Mouse (Mus musculus) embryonic facial prominence, embryonic 15.5 days (tissue): ENCODE measurements at regions not wholly inside any gene's neighbourhood (a gene's known extent, or its start where the extent isn't known, plus 50 kb on each side); places are given as distances from the start of the nearest gene placed in this dataset.

Experiments
- ATAC-seq: fragments of 200-750 bp; cut with Nextera tagmentation; 2 replicates; pipeline ENCODE4 v1.8.0; 2017; ENCODE audit warnings: low read depth, moderate TSS enrichment; ENCODE audit not compliant: insufficient number of reproducible peaks, low FRiP score, low TSS enrichment
- H3K27ac ChIP-seq: fragments of 300-500 bp; sonication (generic); replicated peaks from 2 replicates; pipeline ENCODE4 v1.5.1; 2015; ENCODE audit warnings: mild to moderate bottlenecking, inconsistent platforms
- H3K27me3 ChIP-seq: fragments of 300-500 bp; sonication (generic); 2 replicates; pipeline ENCODE4 v1.6.1; 2015; ENCODE audit warnings: inconsistent platforms
- H3K36me3 ChIP-seq: fragments of 300-500 bp; sonication (generic); 2 replicates; pipeline ENCODE4 v1.6.1; 2015; ENCODE audit warnings: mild to moderate bottlenecking, inconsistent platforms
- H3K4me1 ChIP-seq: fragments of 300-500 bp; sonication (generic); 2 replicates; pipeline ENCODE4 v1.6.1; 2015; ENCODE audit warnings: inconsistent platforms
- H3K4me2 ChIP-seq: fragments of 300-500 bp; sonication (generic); replicated peaks from 2 replicates; pipeline ENCODE4 v1.6.1; 2015; ENCODE audit warnings: mild to moderate bottlenecking, inconsistent platforms
- H3K4me3 ChIP-seq: fragments of 300-500 bp; sonication (generic); replicated peaks from 2 replicates; pipeline ENCODE4 v1.5.1; 2015; ENCODE audit warnings: mild to moderate bottlenecking, inconsistent platforms
- H3K9ac ChIP-seq: fragments of 300-500 bp; sonication (generic); 2 replicates; pipeline ENCODE4 v1.6.1; 2015; ENCODE audit warnings: inconsistent platforms
- H3K9me3 ChIP-seq: fragments of 300-500 bp; sonication (generic); replicated peaks from 2 replicates; pipeline ENCODE4 v1.6.1; 2016; ENCODE audit warnings: inconsistent platforms
- WGBS: fragments of 180-500 bp; shearing (Covaris S2); methylation state at CpG from one replicate; pipeline ENCODE4 v1.1.7; 2015; 5-methylcytosine and 5-hydroxymethylcytosine counted together

DNA sequence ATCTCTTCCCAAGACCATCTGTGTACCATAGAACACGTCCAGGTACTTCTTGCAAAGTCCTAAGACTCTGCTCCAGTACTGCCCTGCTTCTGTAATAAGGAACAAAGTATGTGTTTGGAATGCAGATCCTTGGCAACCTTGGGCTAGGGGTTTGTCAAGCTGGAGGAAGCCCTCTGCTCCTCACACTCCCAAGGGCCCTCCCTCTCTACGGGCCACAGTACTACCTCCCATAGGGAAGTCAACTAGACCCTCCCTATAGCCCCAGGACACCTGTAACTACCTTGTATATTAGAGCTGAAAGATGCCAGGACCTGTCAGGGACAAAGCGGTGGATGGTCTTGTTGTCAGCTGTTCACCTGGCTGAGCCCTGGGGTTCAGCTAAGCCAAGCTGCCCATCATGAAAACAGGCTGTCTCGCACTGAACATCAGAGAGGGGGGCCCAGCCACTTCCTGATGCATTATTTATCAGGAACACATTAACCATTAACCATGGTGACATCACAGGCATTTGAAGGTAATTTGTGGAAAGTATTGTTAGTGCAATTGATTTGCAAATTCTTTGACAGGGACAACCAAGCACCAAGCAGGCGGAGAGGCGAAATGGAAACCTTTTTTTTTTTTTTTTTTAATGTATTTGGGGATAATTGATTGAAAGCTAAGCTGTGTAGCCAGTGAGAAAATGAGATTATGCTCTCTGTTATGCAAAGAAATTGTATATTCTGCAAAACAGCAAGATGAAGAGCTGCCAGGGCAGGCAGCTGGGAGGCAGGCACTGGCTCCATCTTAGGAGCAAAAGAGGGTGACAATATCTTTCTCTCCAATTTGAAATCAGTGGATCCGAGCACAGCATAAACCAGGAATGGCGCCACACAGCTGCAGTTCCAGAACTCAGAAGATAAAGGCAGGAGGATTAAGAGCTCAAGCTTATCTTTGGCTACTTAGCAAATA, 110.5 kb upstream of the Hs6st1 start:
- WGBS, result 59% methylated on average over 8 of the region's 8 CpGs
- no peak for ATAC-seq
- Histone ChIP-seq H3K27me3 (no peaks in the 10 kb centered on the region), H3K4me1 (peaks cover 5% of the 10 kb centered on the region; the same call in 1 of the 2 replicates), H3K4me3 (no peak overlapping the region), H3K27ac (no peak overlapping the region), H3K36me3 (no peaks in the 10 kb centered on the region), H3K9ac (no peak overlapping the region), H3K4me2 (no peak overlapping the region), H3K9me3 (no peaks in the 10 kb centered on the region)

DNA sequence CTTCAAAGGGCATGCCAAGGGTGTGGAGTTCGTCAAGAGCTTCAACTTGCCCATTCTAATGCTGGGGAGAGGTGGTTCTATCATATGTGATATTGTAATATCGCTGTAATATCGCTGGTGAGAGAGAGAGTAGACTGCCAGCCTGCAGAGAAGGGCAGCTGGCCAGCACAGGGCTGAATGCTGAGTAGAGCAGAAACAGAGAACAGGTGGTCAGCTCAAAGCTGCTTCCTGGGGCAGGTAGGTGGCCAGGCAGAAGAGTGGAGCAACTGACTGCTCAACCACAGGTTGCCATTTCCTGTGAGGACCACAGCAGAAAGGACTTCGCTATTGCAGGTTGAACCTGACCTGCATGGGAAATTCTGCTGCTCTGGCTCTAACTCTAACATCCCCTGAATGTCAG, 108.5 kb upstream of the Hs6st1 start:
- 83% methylated on average over 4 of the region's 4 CpGs for WGBS
- H3K4me2 ChIP-seq, result no peak overlapping the region

DNA sequence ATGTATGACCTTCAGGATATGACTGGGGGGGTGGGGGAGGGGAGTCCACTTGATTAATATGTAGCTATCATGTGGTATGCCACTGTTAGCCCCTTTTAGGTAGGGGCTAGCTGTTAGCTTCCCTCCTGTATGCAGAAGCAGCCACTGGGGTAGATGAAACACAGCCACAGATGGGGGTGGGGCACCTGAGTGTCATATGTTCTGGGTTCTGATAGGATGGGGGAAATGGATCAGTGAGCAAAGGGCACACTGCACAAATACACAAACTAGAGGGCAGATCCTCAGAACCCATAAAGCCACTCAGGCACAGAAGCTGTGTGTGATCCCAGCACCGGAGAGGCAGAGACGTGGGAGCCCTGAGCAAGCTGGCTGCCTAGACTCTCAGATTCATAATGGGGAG, 107.4 kb upstream of the Hs6st1 start:
- no peaks in the 10 kb centered on the region for H3K27me3 ChIP-seq
- no peak for ATAC-seq

More for the DNA sequence above, 108.5 kb upstream of the Hs6st1 start:
- no peak for ATAC-seq
- Histone ChIP-seq H3K27me3 (no peaks in the 10 kb centered on the region), H3K9ac (no peak overlapping the region), H3K36me3 (no peaks in the 10 kb centered on the region), H3K9me3 (no peaks in the 10 kb centered on the region), H3K4me3 (no peak overlapping the region), H3K4me1 (peaks cover 5% of the 10 kb centered on the region; the same call in 1 of the 2 replicates), H3K27ac (no peak overlapping the region)

GRCm38 (mm10) chr1:35961923-35962322, 106.3 kb upstream of the Hs6st1 start:
- no peak for ATAC-seq
- H3K9ac ChIP-seq, result no peak overlapping the region
- no peaks in the 10 kb centered on the region for H3K27me3 ChIP-seq
- H3K4me2 ChIP-seq, result no peak overlapping the region
- peaks cover 5% of the 10 kb centered on the region; the same call in 1 of the 2 replicates for H3K4me1 ChIP-seq
- H3K4me3 ChIP-seq, result no peak overlapping the region
- no peaks in the 10 kb centered on the region for H3K36me3 ChIP-seq
- H3K27ac ChIP-seq, result no peak overlapping the region
- no peaks in the 10 kb centered on the region for H3K9me3 ChIP-seq
- WGBS, result 39% methylated on average over 6 of the region's 6 CpGs

More for the DNA sequence above, 107.4 kb upstream of the Hs6st1 start:
- H3K4me3 ChIP-seq, result no peak overlapping the region
- no peaks in the 10 kb centered on the region for H3K36me3 ChIP-seq
- H3K9ac ChIP-seq, result no peak overlapping the region
- no peak overlapping the region for H3K27ac ChIP-seq
- 90% methylated on average over 2 of the region's 2 CpGs for WGBS
- no peak overlapping the region for H3K4me2 ChIP-seq
- H3K9me3 ChIP-seq, result no peaks in the 10 kb centered on the region
- peaks cover 5% of the 10 kb centered on the region; the same call in 1 of the 2 replicates for H3K4me1 ChIP-seq

DNA sequence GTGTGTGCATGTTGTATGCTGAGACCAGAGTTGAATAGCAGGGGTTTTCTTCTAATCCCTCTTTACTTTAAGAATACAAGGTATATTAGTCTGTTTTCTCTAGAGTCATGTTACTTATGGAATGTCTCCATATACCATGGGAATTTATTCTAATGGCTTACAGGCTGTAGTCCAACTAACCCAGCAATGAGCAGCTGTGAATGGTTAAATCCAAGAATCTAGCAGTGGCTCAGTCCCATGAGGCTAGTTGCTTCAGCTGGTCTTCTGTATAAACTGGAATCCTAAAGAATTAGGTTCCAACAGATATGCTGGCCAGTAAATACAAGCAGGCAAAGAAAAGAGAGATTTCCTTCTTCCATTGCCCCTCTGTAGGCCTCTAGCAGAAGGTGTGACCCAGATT, 99.7 kb upstream of the Hs6st1 start:
- Histone ChIP-seq H3K9me3 (no peaks in the 10 kb centered on the region), H3K4me1 (peaks cover 28% of the 10 kb centered on the region), H3K27me3 (no peaks in the 10 kb centered on the region), H3K9ac (no peak overlapping the region), H3K36me3 (no peaks in the 10 kb centered on the region), H3K27ac (0 out of 2 replicates have a peak overlapping the region, but pooled peaks have one; percentile 34), H3K4me2 (no peak overlapping the region), H3K4me3 (no peak overlapping the region)
- no peak for ATAC-seq

DNA sequence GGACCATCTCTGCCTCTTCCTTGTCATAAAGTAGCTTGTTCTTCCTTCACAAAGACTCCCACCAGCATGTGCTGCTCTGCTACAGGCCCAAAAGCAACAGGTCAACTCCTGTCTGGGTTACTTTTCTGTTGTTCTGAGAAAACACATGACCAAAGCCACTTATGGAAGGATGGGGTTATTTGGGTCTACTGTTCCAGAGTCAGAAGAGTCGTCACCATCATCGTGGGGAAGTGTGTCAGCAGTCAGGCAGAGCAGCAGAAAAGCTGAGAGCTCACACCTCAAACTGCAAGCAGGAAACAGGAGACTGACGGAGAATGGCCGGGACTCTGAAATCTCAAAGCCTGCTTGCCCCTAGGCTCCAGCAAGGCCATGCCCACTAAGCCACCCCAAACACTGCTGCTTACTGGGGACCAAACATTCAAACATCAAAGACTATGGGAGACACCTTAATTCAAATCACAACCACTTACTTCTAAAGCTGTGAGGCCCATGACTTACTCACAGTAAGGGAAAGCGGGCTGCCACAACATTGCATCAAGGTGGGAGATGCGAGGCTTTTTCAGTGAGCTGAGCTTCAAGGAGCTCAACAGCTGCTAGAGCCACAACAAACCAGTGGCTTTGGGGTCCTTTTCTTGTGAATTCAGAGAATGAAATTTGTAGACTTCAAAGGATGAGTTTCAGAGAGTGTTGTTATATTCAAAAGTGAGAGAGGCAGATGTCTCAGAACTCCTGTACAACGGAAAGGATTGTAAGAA, 96.6 kb upstream of the Hs6st1 start:
- Histone ChIP-seq H3K27me3 (no peaks in the 10 kb centered on the region), H3K4me2 (no peak overlapping the region), H3K36me3 (no peaks in the 10 kb centered on the region), H3K9me3 (no peaks in the 10 kb centered on the region), H3K4me3 (no peak overlapping the region), H3K27ac (no peak overlapping the region), H3K4me1 (peaks cover 36% of the 10 kb centered on the region), H3K9ac (no peak overlapping the region)
- WGBS, result 56% methylated on average over 7 of the region's 7 CpGs
- no peak for ATAC-seq

DNA sequence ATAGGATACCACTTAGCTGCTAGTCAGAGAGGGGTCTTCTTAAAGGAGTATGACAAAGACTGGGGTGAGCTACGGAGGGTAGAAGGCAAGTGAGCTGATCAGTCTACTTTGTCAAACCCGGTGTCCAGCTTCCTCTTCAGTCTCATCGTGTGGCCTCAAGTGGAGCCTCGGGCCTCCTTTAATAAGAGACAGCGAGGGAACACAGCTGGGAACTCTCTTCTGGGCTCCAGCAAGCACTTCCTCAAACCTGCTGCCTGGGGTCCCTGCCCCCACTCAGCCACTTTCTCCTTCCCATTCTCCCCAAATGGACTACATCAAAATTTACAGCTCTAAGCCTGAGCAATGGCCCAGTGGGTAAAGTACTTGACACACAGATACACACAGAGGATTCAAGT, 96.0 kb upstream of the Hs6st1 start:
- Histone ChIP-seq H3K27me3 (no peaks in the 10 kb centered on the region), H3K27ac (no peak overlapping the region), H3K9me3 (no peaks in the 10 kb centered on the region), H3K36me3 (no peaks in the 10 kb centered on the region), H3K4me3 (no peak overlapping the region), H3K4me2 (no peak overlapping the region), H3K4me1 (peaks cover 36% of the 10 kb centered on the region), H3K9ac (no peak overlapping the region)
- WGBS, result 26% methylated on average over 5 of the region's 5 CpGs
- ATAC-seq, result no peak

DNA sequence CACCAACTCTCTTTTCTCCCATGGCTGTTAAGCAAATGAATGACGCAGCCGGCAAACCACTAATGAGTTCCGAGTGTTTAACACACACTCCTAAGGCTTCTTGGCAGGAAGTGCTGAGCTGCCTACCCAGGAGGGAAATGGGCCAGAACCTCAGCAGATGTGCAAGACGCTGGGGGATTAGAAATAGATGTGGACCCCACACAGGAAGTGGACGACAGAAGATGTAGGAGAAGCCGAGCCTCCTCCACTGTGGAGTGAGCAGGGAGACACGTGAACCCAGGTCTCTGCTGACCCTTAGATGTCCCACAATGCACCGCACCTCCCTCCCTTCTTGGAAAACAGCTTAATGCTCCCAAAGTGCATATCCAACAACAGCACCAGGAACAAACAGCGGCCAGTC, 94.8 kb upstream of the Hs6st1 start:
- no peak overlapping the region for H3K4me3 ChIP-seq
- no peaks in the 10 kb centered on the region for H3K27me3 ChIP-seq
- 28% methylated on average over 9 of the region's 9 CpGs for WGBS
- H3K9me3 ChIP-seq, result no peaks in the 10 kb centered on the region
- peak overlapping the region; percentile 11; the same call in 1 of the 2 replicates for H3K4me2 ChIP-seq
- H3K4me1 ChIP-seq, result peaks cover 36% of the 10 kb centered on the region
- peak; percentile 60; the same call in 1 of the 2 replicates for ATAC-seq
- H3K27ac ChIP-seq, result peak overlapping the region; percentile 67; the same call in 1 of the 2 replicates
- no peaks in the 10 kb centered on the region for H3K36me3 ChIP-seq
- no peak overlapping the region for H3K9ac ChIP-seq

DNA sequence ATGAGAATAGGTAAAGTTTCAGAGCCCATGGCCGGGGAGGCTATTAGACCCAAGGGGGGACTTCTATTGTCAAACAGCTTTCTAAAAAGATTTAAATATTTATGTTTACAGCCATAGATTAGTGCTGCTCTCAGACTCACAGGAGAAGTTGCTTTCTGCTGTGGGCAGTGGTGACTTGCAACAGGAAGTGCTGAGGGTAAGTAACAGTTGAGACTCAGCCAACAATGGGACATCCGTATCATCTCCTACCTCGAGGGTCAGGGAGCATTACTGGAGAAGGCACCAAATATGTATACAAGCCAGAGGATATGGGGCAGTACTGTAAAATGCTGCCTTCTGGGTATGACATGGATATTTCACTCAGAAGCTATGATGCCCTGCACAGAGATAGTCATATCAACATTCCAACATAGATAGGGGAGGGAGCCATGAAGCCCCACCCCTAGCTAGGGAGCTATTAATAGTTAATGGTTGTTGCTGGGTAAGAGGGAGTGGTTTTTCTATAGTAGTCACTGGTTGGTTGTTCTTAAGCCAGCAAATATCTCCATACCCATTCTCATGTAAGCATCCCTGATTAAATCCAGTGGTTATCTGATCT, 92.5 kb upstream of the Hs6st1 start:
- no peaks in the 10 kb centered on the region for H3K36me3 ChIP-seq
- 75% methylated on average over 3 of the region's 3 CpGs for WGBS
- peaks cover 25% of the 10 kb centered on the region for H3K4me1 ChIP-seq
- ATAC-seq, result no peak
- no peak overlapping the region for H3K4me2 ChIP-seq
- no peak overlapping the region for H3K9ac ChIP-seq
- H3K4me3 ChIP-seq, result no peak overlapping the region
- H3K9me3 ChIP-seq, result no peaks in the 10 kb centered on the region
- H3K27ac ChIP-seq, result no peak overlapping the region
- no peaks in the 10 kb centered on the region for H3K27me3 ChIP-seq

- Histone ChIP-seq H3K27me3 (no peaks in the 10 kb centered on the region), H3K4me1 (peaks cover 22% of the 10 kb centered on the region), H3K4me2 (no peak overlapping the region), H3K36me3 (no peaks in the 10 kb centered on the region), H3K9ac (no peak overlapping the region), H3K4me3 (no peak overlapping the region), H3K27ac (no peak overlapping the region), H3K9me3 (no peaks in the 10 kb centered on the region)
- 66% methylated on average over 2 of the region's 2 CpGs for WGBS
- no peak for ATAC-seq
Observed at GRCm38 (mm10) chr1:35976528-35976927, 91.7 kb upstream of the Hs6st1 start.

DNA sequence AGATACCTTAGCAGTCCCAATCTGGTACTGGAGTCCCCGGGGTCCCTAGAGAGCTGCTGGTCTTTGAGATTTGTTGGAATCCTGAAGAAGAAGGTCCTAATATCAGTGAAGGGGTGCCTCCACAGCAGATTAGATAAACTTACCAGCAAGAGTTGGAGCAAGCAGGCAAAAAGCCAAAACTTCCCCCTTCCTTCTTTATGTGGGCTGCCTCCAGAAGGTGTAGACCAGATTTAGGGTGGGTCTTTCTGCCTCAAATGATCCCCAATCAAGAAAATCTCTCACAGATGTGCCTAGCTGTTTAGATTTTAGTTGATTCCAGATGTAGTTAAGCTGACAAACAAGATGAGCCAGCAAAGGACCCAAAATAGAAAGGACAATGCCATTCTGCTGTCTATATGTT, 90.1 kb upstream of the Hs6st1 start:
- Histone ChIP-seq H3K27ac (no peak overlapping the region), H3K4me3 (no peak overlapping the region), H3K27me3 (no peaks in the 10 kb centered on the region), H3K9ac (no peak overlapping the region), H3K9me3 (no peaks in the 10 kb centered on the region), H3K36me3 (no peaks in the 10 kb centered on the region), H3K4me1 (peaks cover 12% of the 10 kb centered on the region), H3K4me2 (no peak overlapping the region)
- WGBS, result 75% methylated on average over 1 of the region's 1 CpGs
- ATAC-seq, result no peak
